Mouse (Mus musculus) myocyte (in vitro differentiated cells): ENCODE results near the gene Itgb1bp1.
A peak's percentile ranks its signal among the peaks of the same experiment; 100 is the strongest.

Experiments
- MYOD1 ChIP-seq, 3 experiments: IDR thresholded peaks; one replicate each; pipeline ENCODE4 v1.6.1; 2011; ENCODE audit warnings: control low read depth in 2 of 3, low read depth in 2 of 3, mild to moderate bottlenecking in 2 of 3, moderate library complexity in 1 of 3; ENCODE audit not compliant: insufficient read length in 2 of 3, control insufficient read depth in 1 of 3
- POLR2A ChIP-seq: IDR thresholded peaks from one replicate; pipeline ENCODE4 v1.6.1; 2011; ENCODE audit warnings: low read depth, mild to moderate bottlenecking, control low read depth, moderate library complexity; ENCODE audit not compliant: insufficient read length
- SRF ChIP-seq: IDR thresholded peaks from one replicate; pipeline ENCODE4 v1.6.1; 2011; ENCODE audit warnings: low read depth; ENCODE audit not compliant: control insufficient read depth, insufficient read length

DNA sequence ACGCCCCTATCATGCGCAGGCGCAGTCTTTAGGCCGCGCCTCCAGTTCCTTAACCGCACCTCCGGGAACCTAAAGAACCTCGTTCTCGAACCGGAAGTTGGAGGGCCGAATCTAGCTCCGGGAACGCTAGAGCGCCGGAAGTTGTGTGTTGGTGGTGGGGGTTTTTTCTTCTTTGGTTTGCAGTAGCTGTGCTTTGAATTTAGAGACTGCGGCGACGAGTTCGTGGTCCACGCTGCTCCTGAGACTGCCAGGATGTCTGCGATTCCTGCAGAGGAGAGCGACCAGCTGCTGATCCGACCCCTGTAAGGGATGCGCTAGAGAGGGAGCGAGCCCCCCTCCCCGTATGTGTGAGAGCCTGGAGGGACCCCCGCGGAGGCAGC is at the start of gene Itgb1bp1:
- TF ChIP-seq MYOD1 (IDR thresholded peaks at IDR 0.05; ENCODE audit: control insufficient read depth in 1 of 3, insufficient read length in 2 of 3, low read depth in 2 of 3): no peak
- peak; percentile 60 for TF ChIP-seq SRF
- TF ChIP-seq POLR2A: peak; percentile 32
